Mouse (Mus musculus): ENCODE data around the gene Sf3a2.

DNA sequence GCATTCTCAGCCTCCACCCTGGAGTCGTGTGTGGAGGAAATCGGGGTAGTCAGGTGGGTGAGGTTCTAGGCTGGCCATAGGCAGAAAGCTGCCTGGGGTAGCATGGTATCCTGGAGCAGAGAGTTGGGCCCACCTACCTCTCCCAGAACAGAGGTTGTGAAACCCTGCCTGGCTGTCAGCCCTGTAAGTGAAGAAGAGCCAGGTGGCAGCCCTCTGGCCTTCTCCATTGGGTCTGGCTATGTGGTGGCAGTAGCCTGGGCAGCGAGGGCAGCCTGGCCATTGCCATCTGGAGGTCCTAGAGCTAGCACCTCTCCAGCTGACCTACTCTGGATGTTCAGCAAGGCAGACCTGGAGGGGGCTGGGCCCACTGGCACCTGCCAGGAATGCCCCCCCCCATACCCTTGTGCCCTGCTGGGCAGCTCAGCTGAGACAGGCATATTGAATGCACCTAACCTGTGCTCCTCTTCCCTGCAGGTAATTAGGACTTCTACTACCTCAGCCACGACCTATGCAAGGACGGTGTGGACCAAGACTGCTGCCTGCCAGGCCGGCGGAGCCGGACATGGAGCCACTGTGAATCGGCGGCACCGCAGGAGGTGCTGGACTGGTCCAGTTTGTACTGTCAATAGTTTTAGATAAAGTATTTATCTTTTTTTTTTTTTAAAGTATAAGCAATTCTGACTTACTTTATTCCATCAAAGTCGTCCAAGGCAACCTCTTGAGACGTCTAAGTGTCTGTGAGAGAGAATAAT, 4.8 kb upstream of the Sf3a2 start:
- no peak for TF ChIP-seq POLR2A (IDR thresholded peaks at IDR 0.05; ENCODE audit: extremely low read depth, insufficient read depth, low read length)
- no peak for TF ChIP-seq CTCF (IDR thresholded peaks at IDR 0.05; ENCODE audit: low read depth, low read length)
